Mouse (Mus musculus) embryonic fibroblast, embryonic 13.5 days (primary cell): Measurements from ENCODE around the gene Pes1.

Experiments
- CTCF ChIP-seq: IDR thresholded peaks from 2 replicates; pipeline ENCODE4 v1.5.1; 2011; ENCODE audit warnings: mild to moderate bottlenecking, control low read depth, low read length, moderate library complexity, borderline replicate concordance; ENCODE audit not compliant: insufficient read depth
- POLR2A ChIP-seq: IDR thresholded peaks from 2 replicates; pipeline ENCODE4 v1.6.1; 2011; ENCODE audit warnings: low read depth, mild to moderate bottlenecking, control low read depth, low read length, moderate library complexity

DNA sequence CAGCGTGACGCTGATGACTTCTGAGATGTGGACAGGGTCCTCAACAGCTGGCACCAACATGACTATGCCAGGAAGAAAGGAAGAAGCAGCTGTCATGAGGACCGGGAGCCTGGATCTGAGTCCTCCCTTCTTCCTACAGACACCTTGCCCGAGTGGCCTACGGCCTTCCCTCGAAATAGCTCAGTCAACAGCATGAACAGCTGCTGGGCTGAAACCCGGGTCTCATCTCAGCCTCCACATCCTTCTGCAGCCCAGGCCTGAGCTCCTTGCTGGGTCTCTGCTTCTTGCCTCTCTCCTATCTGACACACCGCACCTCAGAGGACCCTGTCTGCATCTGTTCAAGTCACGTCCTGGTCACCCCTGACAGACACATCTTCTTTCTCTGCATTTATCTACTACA lies 41.7 kb upstream of the Pes1 start:
- TF ChIP-seq POLR2A (no peak), CTCF (no peak)
